Mouse (Mus musculus) E14TG2a.4 (cell line): ENCODE measurements around the gene Lpxn.

ENCODE experiments used
- CTCF ChIP-seq: conservative IDR thresholded peaks from 2 replicates; pipeline ENCODE4 v1.5.1; 2014; ENCODE audit warnings: low read length
- NANOG ChIP-seq: IDR thresholded peaks from 2 replicates; pipeline ENCODE4 v1.6.1; 2014; ENCODE audit warnings: borderline replicate concordance, low read length, mixed read lengths

- no peak for TF ChIP-seq CTCF
- no peak for TF ChIP-seq NANOG
These were observed 37.6 kb downstream of the Lpxn start for GRCm38 (mm10) chr19:12833625-12834024.
